Mouse (Mus musculus): ENCODE measurements around the gene Pparg. TPM values are rescaled to one million over a fixed set of nuclear protein-coding genes. Genes with fewer than 3 reads are reported as not detected.

The Pparg gene
- total RNA-seq, 2 experiments from 2014 or later = 8.7 to 13.8 TPM

DNA sequence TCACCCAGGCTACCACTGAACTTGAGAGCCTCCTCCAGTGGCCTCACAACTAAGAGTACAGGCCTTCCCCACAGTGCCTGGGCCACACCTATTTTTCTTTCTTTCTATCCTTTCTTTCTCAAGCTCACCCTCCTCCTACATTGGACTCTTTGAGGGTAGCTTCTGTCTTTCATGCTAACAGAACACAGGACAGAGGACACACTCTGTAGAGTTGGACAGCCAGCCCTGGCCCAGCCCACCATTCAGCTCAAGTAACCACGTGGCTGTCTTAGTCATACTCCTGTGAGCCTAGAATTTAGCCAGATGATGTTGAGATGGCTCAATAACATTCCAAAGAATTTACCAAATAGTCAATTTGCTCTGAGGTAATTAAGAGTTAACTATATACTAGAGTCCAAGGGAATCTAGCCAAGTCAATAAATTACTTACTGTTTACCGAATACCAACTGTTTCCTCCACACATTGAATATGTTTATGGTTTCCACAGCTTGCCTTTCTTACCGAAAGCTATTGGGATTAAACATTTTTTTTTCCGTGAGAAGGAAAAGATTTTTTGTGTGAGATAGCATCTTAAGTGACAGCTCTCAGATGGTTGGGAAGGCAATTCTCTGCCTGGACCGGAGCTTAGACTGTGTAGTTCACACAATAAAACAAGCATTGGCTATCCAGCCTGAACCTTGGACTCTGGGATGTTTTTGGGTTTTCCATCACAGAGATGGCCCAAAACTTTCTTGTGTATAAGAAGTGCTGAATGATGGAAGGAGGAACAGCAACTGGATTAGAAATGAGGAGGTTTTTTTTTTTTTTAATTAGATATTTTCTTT lies 10.9 kb upstream of the Pparg start:
- DNase-seq (ENCODE audit: low spot score in 2 of 2) = no peak

DNA sequence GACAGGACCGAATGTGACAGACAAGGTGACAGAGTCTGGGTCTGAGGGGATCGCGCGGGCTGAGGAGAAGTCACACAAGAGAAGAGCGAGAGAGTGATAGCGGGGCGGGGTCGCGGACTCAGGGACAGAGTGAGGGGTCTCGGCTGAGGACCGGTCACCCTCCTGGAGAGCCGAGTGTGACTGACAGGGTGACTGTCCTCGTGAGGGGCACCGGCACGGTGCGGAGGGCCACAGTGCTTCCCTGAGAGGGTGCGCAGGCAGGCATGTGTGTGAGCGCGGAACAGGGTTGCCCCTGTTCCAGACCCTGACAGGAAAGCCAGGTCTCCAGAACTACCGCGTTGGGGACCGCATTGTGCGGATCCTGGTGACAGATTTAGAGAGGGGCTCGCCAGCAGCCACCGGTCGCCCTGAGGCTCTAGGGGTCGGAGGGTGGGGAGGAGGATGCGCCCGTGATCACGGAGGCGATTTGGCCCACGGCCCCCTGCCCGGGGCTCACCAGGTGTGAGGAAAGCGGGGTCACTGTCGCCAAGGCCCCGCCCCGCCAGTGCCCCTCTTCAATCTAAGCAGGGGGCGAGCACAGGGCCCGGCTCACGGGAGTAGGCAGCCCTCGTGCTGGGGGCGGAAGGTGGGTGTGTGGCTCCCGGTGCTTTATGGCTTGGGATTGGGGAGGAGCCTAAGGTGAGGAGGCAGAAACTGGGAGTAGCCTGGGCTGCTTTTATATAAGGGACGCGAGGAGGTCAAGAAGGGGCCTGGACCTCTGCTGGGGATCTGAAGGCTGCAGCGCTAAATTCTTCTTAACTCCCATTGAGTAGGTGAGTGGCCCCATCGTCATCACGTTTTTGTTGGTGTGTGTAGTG lies 1.1 kb downstream of the Pparg start:
- DNase-seq (ENCODE audit: low spot score in 2 of 2) = peak; percentile 16 to 21

DNA sequence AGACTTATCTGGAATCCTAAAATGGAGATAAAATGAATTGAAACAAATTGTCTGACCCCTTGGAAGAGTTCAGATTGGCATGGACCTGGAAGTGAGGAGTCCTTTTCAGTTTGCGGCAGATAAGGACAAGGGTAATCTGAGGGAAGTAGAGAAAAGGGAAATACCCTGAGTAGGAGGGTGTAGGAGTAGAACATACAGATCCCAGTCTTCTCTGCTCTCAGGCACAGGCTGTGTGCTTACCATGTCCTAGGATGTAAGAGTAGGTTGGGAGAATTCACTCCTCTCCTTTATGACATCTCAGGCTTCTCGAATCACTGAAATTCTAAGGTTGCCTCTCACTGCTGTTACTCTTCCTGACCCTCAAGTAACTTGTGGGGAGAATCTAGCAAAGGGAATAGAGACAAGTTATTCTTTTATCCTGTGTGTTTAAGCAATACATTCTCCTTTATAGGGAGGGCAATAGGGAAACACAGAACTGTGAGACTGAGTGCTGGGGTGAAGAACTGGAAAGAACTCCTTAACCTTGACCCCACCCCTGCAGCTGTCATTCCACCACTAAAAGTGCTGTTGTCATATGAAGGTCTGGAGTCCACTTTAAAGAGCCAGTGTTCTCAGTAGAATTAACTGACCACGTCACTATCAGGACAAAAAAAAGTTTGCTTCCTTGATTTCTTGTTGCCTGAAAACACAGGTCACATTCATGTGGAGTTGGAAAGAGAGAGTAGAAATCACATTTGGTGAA lies 6.3 kb downstream of the Pparg start:
- DNase-seq (ENCODE audit: low spot score in 2 of 2) = no peak

DNA sequence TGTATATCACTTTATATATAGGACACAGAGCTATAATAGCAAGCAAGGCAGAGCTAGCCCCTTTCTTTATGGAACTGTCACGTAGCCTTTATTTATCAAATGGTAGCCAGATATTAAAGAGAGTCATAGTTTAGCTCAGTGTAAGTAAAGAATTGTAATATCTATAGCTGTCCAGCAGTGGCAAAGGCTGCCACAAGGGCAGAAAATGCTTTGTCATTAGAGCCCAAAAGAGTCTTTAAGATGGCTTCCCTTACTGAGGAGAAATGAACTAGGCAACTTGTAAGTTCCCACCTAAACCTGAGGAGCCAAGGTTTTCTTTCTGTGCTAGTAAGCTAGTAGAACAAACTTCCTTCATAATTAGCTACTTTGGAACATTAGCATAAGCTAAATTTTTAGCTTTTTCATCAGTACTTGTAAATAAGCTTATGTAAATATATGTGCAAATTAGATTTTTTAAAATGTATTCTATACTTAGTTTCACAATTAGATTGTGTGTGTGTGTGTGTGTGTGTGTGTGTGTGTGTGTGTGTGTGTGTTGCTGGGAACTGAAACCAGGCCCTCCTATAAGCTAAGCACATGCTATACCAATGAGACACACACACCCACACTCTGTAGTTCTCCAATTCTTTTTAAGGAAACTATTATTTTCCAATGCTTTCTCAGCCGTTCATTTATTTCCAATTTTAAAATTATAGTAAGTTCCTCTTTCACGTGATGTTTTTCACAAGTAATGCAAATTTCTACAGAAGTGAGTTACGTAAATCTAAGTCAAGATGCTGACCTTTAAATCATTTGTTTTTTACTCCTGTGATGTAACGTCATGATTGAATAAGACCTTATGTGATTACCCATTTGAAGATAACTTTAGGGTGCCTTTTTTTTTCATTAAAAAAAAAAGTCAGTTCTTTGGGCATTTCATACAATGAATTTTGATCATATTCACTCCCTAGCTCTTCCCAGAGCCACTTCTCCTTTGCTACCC lies 14.4 kb downstream of the Pparg start:
- no peak for DNase-seq (ENCODE audit: low spot score in 2 of 2)

DNA sequence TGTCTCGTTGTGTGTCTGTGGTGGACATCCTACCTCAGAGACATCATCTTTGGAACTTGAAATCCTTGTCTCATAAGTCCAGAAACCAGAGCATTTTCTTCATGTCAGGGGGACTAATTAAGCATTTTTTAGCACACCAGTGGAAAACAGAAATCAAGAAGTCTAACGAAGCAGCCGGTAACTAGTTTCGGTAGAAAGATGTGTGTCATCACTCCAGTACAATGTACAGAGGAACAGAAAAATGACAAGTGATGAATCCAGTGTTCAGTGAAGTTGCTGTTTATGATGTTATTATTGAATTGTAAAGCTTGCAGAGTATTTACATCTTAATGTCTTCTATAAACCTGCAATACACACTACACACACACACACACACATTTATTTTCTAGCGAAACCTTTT lies 19.8 kb downstream of the Pparg start:
- no peak for DNase-seq (ENCODE audit: low spot score in 2 of 2)

DNA sequence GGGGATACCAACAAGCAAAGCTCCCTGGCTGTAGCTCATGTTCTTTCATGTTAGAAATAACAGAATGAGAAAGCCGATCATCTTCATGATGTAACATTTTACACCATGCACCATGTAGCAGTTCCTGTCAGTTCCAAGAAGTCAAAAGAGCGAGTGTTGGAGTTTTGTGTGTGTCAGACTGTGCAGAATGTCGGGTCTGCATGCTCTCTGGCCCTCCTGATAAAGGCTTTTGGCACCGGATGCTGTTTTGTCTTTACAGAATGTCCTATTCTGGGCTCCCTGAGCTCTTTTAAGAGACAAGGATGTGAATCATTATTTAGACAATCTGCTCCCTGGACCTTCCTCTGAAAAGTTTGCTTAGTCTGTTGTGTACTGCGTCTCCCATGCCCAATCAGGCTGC lies 22.0 kb downstream of the Pparg start:
- DNase-seq (ENCODE audit: low spot score in 2 of 2) = no peak

DNA sequence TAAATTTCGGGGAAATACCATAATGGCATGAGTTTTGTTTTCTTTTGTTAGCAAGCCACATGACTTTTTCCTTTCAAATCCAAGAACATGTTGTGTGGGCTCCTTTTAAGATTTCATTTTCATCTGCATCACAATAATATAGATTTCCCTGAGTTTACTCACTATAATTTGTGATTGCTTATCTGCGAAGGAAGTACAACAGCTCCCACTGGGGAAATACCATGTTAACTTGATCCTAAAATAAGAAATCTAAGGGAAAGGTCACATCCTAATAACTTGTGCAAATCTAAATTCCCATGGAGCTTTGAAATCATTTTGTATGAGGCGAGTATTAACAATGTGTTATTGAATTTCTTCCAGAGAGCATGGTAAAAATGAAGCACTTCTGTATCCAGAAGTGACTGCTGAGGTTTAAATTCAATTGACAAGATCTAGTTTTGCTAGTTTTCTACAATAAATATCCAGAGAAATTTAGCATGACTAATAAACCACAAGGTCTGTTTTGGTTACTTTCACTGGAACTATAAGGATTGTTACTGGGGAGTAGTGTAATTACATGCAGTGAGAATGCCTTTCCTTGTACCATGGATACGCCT lies 29.3 kb downstream of the Pparg start:
- no peak for DNase-seq (ENCODE audit: low spot score in 2 of 2)

DNA sequence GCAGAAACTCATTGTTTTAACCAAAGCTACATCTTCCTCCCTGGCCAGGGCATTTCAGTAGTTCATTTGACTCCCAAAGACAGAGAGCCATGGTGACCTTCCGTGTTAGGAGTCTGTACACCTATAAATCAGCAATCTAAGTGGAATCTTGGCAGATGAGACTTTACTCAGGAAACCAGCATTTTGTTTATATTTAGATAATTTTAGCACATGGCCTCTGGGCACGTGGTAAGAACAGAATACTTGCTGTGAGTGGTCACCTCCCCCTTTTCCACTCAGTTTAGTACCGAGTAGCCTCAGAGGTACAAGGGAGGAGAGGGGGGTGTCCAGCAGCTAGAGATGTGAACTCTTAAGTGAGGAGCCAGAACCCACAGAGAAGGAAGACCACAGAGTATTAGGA lies 36.2 kb downstream of the Pparg start:
- DNase-seq (ENCODE audit: low spot score in 2 of 2) = no peak

DNA sequence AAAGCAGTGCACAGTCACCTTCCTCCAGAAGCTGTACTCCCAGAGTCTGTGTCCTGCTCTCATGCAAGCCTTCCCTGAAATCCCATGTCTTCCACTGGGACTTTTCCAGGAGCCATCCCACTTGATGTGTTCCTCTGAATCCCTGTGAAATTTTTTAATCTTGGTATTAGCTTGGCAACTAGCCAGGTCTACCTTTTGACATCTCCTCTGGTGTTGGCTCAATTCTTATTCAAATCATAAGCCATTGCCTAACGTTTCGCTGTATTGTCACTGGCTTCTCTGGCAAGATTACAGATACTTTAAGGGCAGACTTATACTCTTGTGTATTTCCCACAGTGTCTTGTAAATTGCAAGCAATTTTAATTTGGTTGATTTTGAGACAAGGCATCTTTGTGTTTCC lies 43.6 kb downstream of the Pparg start:
- no peak for DNase-seq (ENCODE audit: low spot score in 2 of 2)

DNA sequence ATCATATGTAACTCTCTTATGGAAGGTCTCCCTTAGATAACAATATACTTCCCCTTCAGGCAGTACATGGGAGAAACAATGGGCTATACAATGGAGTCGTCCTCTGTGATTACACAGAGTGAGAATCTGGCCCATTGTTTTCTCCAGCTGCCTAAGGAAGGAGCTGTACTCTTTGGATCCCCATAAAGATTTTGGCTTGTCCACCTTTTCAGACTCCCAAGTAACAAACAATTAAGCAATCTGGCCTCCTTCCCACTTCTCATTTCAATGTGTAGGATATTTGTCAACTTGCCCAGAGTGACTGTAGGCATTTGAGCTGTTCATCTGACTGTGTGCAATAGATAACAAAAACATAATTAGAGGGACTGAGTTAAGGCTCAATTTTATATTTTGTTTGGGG lies 50.7 kb downstream of the Pparg start:
- DNase-seq (ENCODE audit: low spot score in 2 of 2) = no peak

DNA sequence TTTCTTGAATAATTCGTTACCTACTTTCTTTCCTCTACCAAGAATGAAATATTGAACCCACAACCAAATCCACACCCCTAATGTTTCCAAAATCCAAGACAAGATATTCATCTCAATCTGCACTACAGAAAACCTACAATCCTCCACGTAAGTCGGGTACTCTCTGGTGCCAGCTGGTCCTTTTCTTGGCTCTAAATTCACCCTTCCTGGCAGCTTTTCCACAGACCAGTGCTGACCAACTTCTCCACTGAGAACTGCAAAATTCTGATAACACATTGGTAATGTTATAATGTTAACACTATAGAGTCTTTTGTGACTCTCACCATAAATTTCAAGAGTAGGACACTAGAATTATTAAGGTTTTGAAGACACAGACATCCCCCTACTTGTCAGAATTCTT lies 57.4 kb downstream of the Pparg start:
- DNase-seq (ENCODE audit: low spot score in 2 of 2) = no peak

DNA sequence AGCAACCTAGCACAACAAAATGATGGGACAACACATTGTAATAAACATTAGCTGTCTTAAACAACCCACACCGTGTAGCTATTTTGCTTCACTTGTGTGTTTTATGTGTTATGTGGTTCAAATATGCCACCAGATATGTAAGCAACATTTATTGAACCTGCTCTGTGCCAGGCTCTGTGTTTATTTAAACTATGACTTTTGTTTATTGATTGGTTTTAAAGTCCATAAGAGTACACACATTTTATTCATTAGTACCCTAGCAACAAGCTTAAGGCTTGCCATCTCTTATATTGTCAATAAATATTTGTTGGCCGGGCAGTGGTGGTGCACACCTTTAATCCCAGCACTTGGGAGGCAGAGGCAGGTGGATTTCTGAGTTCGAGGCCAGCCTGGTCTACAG lies 58.2 kb downstream of the Pparg start:
- DNase-seq (ENCODE audit: low spot score in 2 of 2) = no peak

DNA sequence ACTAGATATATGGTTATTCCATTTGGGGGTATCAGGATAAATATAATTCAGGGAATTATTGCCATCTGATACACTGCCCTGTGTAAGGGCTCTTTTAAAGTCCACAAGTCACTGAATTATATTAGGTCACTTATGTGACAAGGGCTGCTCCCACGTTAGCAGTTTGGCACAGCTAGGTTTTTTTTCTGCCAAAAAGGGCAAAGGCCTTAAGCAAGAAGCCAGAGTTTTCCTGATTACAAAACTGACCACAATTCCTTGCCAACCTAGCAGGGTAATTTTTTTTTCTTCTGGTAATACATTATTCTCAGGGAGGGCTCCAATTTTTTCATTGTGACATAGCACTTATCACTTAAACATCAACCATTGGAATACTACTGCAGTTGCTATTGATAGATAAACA lies 60.2 kb downstream of the Pparg start:
- no peak for DNase-seq (ENCODE audit: low spot score in 2 of 2)

DNA sequence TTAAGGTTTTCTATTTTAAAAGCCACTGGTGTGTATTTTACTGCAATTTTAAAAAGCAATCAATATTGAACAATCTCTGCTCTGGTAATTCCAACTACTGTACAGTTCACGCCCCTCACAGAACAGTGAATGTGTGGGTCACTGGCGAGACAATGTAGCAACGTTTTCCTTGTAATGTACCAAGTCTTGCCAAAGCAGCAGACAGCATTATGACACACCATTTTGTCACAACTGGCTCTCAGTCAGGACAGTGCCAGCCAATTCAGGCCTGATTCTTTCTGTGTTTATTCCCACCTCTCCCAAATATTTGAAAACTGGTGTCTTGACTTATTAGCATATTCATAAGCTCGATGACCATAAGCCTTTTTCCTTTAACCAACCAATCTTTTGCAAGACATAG lies 60.9 kb downstream of the Pparg start:
- DNase-seq (ENCODE audit: low spot score in 2 of 2) = no peak

DNA sequence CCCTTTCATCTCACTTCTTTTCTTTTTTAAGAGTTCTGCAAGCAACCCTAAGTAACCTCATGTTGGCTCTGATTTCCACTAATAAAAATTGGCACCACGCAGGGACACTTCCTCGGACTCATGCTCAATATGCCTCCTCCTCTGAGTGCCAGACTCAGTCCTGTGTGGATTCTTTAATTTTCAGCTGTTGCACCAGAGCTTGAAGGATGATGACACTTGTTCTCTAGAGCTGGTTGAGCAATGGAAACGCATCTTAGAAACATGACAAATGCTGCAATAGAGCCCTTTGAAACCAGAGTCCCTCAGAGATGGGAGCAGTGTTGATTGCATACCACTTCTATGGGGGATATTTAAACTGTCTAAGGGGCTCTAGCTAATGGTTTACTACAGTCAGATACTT lies 63.7 kb downstream of the Pparg start:
- DNase-seq (ENCODE audit: low spot score in 2 of 2) = no peak

DNA sequence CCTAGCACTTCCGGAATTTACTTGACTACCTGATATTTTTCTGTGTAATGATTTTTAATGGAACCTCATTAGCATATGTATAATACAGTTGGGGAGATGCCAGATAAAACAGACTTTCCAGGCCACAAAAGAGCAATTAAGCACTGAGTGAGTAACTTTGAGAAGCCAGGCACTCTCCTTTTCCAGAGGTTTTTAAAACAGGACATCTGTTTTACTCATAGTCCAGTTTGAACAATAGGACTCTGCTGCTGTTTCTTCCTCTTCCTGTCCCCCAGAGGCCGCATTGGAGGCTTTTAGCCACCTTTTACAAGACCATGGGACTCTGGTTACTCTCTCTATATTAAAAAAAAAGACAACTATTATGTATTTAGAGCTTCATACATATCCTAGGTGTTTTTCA lies 72.0 kb downstream of the Pparg start:
- DNase-seq (ENCODE audit: low spot score in 2 of 2) = no peak

DNA sequence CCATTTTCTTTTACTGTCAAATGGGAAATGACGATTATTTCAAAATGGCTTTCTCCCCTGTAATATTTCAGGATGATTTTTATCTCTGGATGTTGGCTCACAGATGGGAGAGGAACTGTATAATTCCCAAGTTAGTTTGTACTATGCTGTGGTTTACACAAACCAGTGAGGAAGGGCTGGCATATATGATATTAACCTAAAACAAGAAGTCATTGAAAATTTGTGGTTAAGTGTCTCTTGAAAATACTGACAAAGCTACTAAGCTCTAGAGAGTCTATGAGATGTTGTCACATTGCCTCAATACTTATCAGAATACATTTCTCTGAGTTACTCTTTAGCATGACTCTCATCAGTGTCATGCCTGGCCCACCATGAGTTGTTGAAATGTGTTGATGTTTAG lies 73.3 kb downstream of the Pparg start:
- no peak for DNase-seq (ENCODE audit: low spot score in 2 of 2)

DNA sequence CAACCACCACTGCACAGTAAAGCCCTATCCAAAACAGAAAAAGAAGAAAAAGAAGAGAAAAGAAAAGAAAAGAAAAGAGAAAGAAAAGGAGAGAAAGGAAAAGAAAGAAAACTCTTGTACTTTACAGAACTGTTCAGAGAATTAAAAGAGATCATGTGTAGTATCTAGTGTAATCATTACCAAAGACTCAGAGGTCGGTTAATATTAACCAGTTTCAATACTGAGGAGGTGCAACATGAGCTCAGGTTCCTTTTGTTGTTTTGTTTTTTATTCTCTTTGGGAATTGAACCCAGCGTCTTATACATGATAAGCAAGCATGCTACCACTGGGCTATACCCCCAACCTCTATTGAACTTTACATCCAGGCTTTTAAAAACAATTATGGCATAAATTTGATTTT lies 74.1 kb downstream of the Pparg start:
- no peak for DNase-seq (ENCODE audit: low spot score in 2 of 2)

DNA sequence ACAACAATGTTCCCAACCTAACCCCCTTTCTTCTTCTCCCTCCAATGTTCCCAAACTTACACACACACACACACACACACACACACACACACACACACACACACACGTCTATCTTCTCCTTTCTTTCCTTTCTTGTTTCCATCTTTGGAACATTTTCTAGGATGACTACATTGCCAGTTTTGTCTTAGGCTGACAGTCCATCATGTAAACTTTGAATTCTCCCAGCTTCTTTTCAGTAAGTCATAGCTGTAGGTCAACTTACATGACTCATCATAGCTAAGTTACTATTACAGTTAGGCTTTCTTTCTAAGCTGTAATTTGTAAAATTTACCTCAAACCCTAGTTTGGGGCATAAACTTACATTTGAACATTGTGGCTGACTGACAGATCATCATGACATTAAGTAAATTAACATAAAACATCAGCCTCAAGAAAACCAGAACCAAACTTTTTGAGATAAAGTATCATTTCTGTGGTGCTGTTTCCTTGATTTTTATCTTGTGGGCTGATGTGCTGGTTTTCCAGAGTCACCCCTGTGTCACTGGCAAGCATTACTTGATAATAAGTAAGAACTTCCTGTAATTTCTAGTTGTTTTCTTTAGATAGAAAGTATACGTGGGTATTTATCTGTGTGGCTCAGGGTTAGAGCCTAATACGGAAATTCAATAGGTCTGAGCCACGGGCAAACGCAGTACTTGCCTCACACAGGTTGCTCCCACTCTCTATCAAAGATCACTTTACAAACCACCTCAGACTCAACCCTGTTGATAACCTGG lies 79.7 kb downstream of the Pparg start:
- DNase-seq (ENCODE audit: low spot score in 2 of 2) = no peak

Data from gastrocnemius, postnatal 4 days (tissue).